Mouse (Mus musculus) MEL (cell line): Measurements from ENCODE around the gene Trmt112. TPM values are rescaled to one million over a fixed set of nuclear protein-coding genes. Genes with fewer than 3 reads are reported as not detected.

Source experiments
- DNase-seq: peaks from one replicate; pipeline ENCODE4 v3.0.0; 2011; ENCODE audit warnings: low read depth, low spot score
- H3K27ac ChIP-seq: 2 replicates; pipeline ENCODE4 v1.5.1; 2012; ENCODE audit warnings: low read depth, mild to moderate bottlenecking, control low read depth, low read length, moderate library complexity; ENCODE audit not compliant: control insufficient read depth
- H3K27me3 ChIP-seq, 2 experiments: fragments of 150-350 bp in 1 of 2; sonication (generic) in 1 of 2; 2 replicates each; pipeline ENCODE4 v1.6.1; 2012; ENCODE audit warnings: low read length in 2 of 2, mild to moderate bottlenecking in 2 of 2, improper control_type of control experiment in 1 of 2, moderate library complexity in 1 of 2; ENCODE audit not compliant: insufficient read depth in 2 of 2, control insufficient read depth in 1 of 2
- H3K36me3 ChIP-seq, 2 experiments: 2 replicates each; pipeline ENCODE4 v1.6.1; 2012 to 2014; ENCODE audit warnings: low read length in 2 of 2, improper control_type of control experiment in 1 of 2, inconsistent platforms in 1 of 2, mild to moderate bottlenecking in 1 of 2; ENCODE audit not compliant: insufficient read depth in 2 of 2, control insufficient read depth in 1 of 2
- H3K4me1 ChIP-seq, 2 experiments: fragments of 150-350 bp in 1 of 2; sonication (generic) in 1 of 2; 2 replicates each; pipeline ENCODE4 v1.6.1; 2012; ENCODE audit warnings: low read length in 2 of 2, improper control_type of control experiment in 1 of 2, mild to moderate bottlenecking in 1 of 2; ENCODE audit not compliant: insufficient read depth in 2 of 2, control insufficient read depth in 1 of 2
- H3K4me3 ChIP-seq, 2 experiments: fragments of 150-350 bp in 1 of 2; sonication (generic) in 1 of 2; 2 replicates each; pipeline ENCODE4 v1.5.1; 2012; ENCODE audit warnings: low read depth in 2 of 2, low read length in 2 of 2, mild to moderate bottlenecking in 2 of 2, moderate library complexity in 2 of 2, control low read depth in 1 of 2, improper control_type of control experiment in 1 of 2; ENCODE audit not compliant: control insufficient read depth in 1 of 2, insufficient read depth in 1 of 2
- H3K79me2 ChIP-seq: 2 replicates; pipeline ENCODE4 v1.6.1; 2012; ENCODE audit warnings: mild to moderate bottlenecking, low read length, moderate library complexity; ENCODE audit not compliant: control insufficient read depth, poor library complexity, insufficient read depth
- H3K9ac ChIP-seq: 2 replicates; pipeline ENCODE4 v1.6.1; 2012; ENCODE audit warnings: low read depth, mild to moderate bottlenecking, control low read depth, low read length, moderate library complexity; ENCODE audit not compliant: control insufficient read depth, poor library complexity, severe bottlenecking
- H3K9me3 ChIP-seq: fragments of 150-350 bp; sonication (generic); replicated peaks from 2 replicates; pipeline ENCODE4 v1.6.1; 2012; ENCODE audit warnings: mild to moderate bottlenecking, low read length, improper control_type of control experiment, moderate library complexity; ENCODE audit not compliant: insufficient read depth
- BHLHE40 ChIP-seq: IDR thresholded peaks from 2 replicates; pipeline ENCODE4 v1.6.1; 2012; ENCODE audit warnings: low read depth, mild to moderate bottlenecking, inconsistent platforms, low read length, improper control_type of control experiment, borderline replicate concordance
- CHD1 ChIP-seq: IDR thresholded peaks from 2 replicates; pipeline ENCODE4 v1.6.1; 2012; ENCODE audit warnings: low read depth, mild to moderate bottlenecking, inconsistent platforms, low read length, improper control_type of control experiment
- CHD2 ChIP-seq: IDR thresholded peaks from 2 replicates; pipeline ENCODE4 v1.6.1; 2011; ENCODE audit warnings: low read length, improper control_type of control experiment
- CTCF ChIP-seq, 3 experiments: IDR thresholded peaks in 2 of 3; conservative IDR thresholded peaks in 1 of 3; 2 replicates each; pipeline ENCODE4 v1.5.1; 2011 to 2012; ENCODE audit warnings: low read length in 3 of 3, low read depth in 2 of 3, mild to moderate bottlenecking in 2 of 3, improper control_type of control experiment in 1 of 3, inconsistent platforms in 1 of 3, mixed read lengths in 1 of 3, moderate library complexity in 1 of 3; ENCODE audit not compliant: control insufficient read depth in 1 of 3, insufficient read depth in 1 of 3, poor library complexity in 1 of 3, severe bottlenecking in 1 of 3
- E2F4 ChIP-seq: IDR thresholded peaks from 2 replicates; pipeline ENCODE4 v1.6.1; 2011; ENCODE audit warnings: low read depth, low read length, improper control_type of control experiment, borderline replicate concordance
- ELF1 ChIP-seq: IDR thresholded peaks from 2 replicates; pipeline ENCODE4 v1.6.1; 2014; ENCODE audit warnings: low read depth, mild to moderate bottlenecking, inconsistent platforms, low read length, improper control_type of control experiment, moderate library complexity
- EP300 ChIP-seq, 2 experiments: IDR thresholded peaks; 2 replicates each; pipeline ENCODE4 v1.6.1; 2011; ENCODE audit warnings: improper control_type of control experiment in 2 of 2, low read length in 2 of 2, low read depth in 1 of 2, mild to moderate bottlenecking in 1 of 2
- ETS1 ChIP-seq: IDR thresholded peaks from 2 replicates; pipeline ENCODE4 v1.6.1; 2012; ENCODE audit warnings: low read depth, mild to moderate bottlenecking, inconsistent platforms, low read length, improper control_type of control experiment, moderate library complexity
- GABPA ChIP-seq: IDR thresholded peaks from 2 replicates; pipeline ENCODE4 v1.6.1; 2012; ENCODE audit warnings: low read depth, mild to moderate bottlenecking, inconsistent platforms, low read length, improper control_type of control experiment, moderate library complexity
- HCFC1 ChIP-seq: IDR thresholded peaks from 2 replicates; pipeline ENCODE4 v1.6.1; 2012; ENCODE audit warnings: low read depth, mild to moderate bottlenecking, inconsistent platforms, low read length, improper control_type of control experiment, moderate library complexity
- KAT2A ChIP-seq: conservative IDR thresholded peaks from 2 replicates; pipeline ENCODE4 v1.6.1; 2012; ENCODE audit warnings: low read depth, low read length, improper control_type of control experiment, inconsistent platforms
- MAFK ChIP-seq: IDR thresholded peaks from 2 replicates; pipeline ENCODE4 v1.6.1; 2011; ENCODE audit warnings: low read depth, mild to moderate bottlenecking, low read length, improper control_type of control experiment, borderline replicate concordance
- MAX ChIP-seq: IDR thresholded peaks from 2 replicates; pipeline ENCODE4 v1.6.1; 2011; ENCODE audit warnings: low read length, improper control_type of control experiment
- MAZ ChIP-seq: IDR thresholded peaks from 2 replicates; pipeline ENCODE4 v1.6.1; 2012; ENCODE audit warnings: low read depth, mild to moderate bottlenecking, inconsistent platforms, low read length, improper control_type of control experiment
- MEF2A ChIP-seq: IDR thresholded peaks from 2 replicates; pipeline ENCODE4 v1.6.1; 2014; ENCODE audit warnings: low read depth, mild to moderate bottlenecking, inconsistent platforms, low read length, improper control_type of control experiment; ENCODE audit not compliant: poor library complexity, insufficient replicate concordance, severe bottlenecking; ENCODE audit errors: extremely low read depth
- MXI1 ChIP-seq: IDR thresholded peaks from 2 replicates; pipeline ENCODE4 v1.6.1; 2011; ENCODE audit warnings: mild to moderate bottlenecking, low read depth, low read length, improper control_type of control experiment
- MYB ChIP-seq: IDR thresholded peaks from 2 replicates; pipeline ENCODE4 v1.6.1; 2011; ENCODE audit warnings: mild to moderate bottlenecking, low read depth, low read length, improper control_type of control experiment
- MYC ChIP-seq: IDR thresholded peaks from 2 replicates; pipeline ENCODE4 v1.6.1; 2011; ENCODE audit warnings: low read depth, mild to moderate bottlenecking, low read length, improper control_type of control experiment, moderate library complexity
- NELFE ChIP-seq: IDR thresholded peaks from 2 replicates; pipeline ENCODE4 v1.6.1; 2011; ENCODE audit warnings: low read depth, low read length, improper control_type of control experiment
- NRF1 ChIP-seq: IDR thresholded peaks from 2 replicates; pipeline ENCODE4 v1.6.1; 2014; ENCODE audit warnings: low read depth, mild to moderate bottlenecking, inconsistent platforms, low read length, improper control_type of control experiment, moderate library complexity; ENCODE audit not compliant: poor library complexity, insufficient read depth, severe bottlenecking
- POLR2A ChIP-seq, 2 experiments: IDR thresholded peaks; 2 replicates each; pipeline ENCODE4 v1.6.1; 2011 to 2012; ENCODE audit warnings: low read length in 2 of 2, mild to moderate bottlenecking in 2 of 2, control low read depth in 1 of 2, improper control_type of control experiment in 1 of 2, low read depth in 1 of 2, moderate library complexity in 1 of 2; ENCODE audit not compliant: control insufficient read depth in 1 of 2, insufficient read depth in 1 of 2, poor library complexity in 1 of 2
- POLR2AphosphoS2 ChIP-seq: IDR thresholded peaks from 2 replicates; pipeline ENCODE4 v1.6.1; 2011; ENCODE audit warnings: low read length, improper control_type of control experiment
- POLR2AphosphoS5 ChIP-seq: IDR thresholded peaks from 2 replicates; pipeline ENCODE4 v1.6.1; 2012; ENCODE audit warnings: low read depth, borderline replicate concordance, mild to moderate bottlenecking, inconsistent platforms, low read length, moderate library complexity, mixed read lengths
- RAD21 ChIP-seq: IDR thresholded peaks from 2 replicates; pipeline ENCODE4 v1.6.1; 2011; ENCODE audit warnings: mild to moderate bottlenecking, low read depth, low read length, improper control_type of control experiment
- RCOR1 ChIP-seq: IDR thresholded peaks from 2 replicates; pipeline ENCODE4 v1.6.1; 2012; ENCODE audit warnings: low read depth, mild to moderate bottlenecking, inconsistent platforms, low read length, improper control_type of control experiment
- SIN3A ChIP-seq: IDR thresholded peaks from 2 replicates; pipeline ENCODE4 v1.6.1; 2012; ENCODE audit warnings: low read length, improper control_type of control experiment, inconsistent platforms
- SMC3 ChIP-seq: IDR thresholded peaks from 2 replicates; pipeline ENCODE4 v1.6.1; 2011; ENCODE audit warnings: low read depth, low read length, improper control_type of control experiment
- TAL1 ChIP-seq: IDR thresholded peaks from 2 replicates; pipeline ENCODE4 v1.6.1; 2012; ENCODE audit warnings: mild to moderate bottlenecking, inconsistent platforms, low read length, moderate library complexity, mixed read lengths
- TBP ChIP-seq: IDR thresholded peaks from 2 replicates; pipeline ENCODE4 v1.8.0; 2011; ENCODE audit warnings: low read depth, low read length, improper control_type of control experiment
- TCF12 ChIP-seq: IDR thresholded peaks from 2 replicates; pipeline ENCODE4 v1.6.1; 2014; ENCODE audit warnings: low read depth, mild to moderate bottlenecking, inconsistent platforms, low read length, improper control_type of control experiment, moderate library complexity
- USF1 ChIP-seq: IDR thresholded peaks from 2 replicates; pipeline ENCODE4 v1.6.1; 2014; ENCODE audit warnings: low read depth, mild to moderate bottlenecking, inconsistent platforms, low read length, improper control_type of control experiment, moderate library complexity
- ZKSCAN1 ChIP-seq: IDR thresholded peaks from 2 replicates; pipeline ENCODE4 v1.6.1; 2012; ENCODE audit warnings: low read depth, mild to moderate bottlenecking, inconsistent platforms, low read length, improper control_type of control experiment, moderate library complexity
- ZMIZ1 ChIP-seq: IDR thresholded peaks from 2 replicates; pipeline ENCODE4 v1.6.1; 2012; ENCODE audit warnings: low read depth, mild to moderate bottlenecking, inconsistent platforms, low read length, improper control_type of control experiment, moderate library complexity
- polyA plus RNA-seq, 2 experiments: library from polyadenylated mRNA; stranded (reverse) in 1 of 2; unstranded in 1 of 2; fragments of >175 nt in 1 of 2; fragments of >200 nt in 1 of 2; gene quantifications; 2 replicates each; pipeline versions ENCODE4 v1.2.1 to v1.2.4; 2012; ENCODE audit warnings: low replicate concordance in 2 of 2, low read depth in 1 of 2; ENCODE audit not compliant: insufficient read length in 2 of 2, insufficient read depth in 1 of 2, missing spikeins in 1 of 2
- total RNA-seq: library from RNA; depleted of rRNA; stranded (reverse); fragments of 300-350 nt; gene quantifications from 2 replicates; pipeline ENCODE4 v1.2.3, GENCODE M21; 2012; rRNA removed

The Trmt112 gene
- 285 and 294 TPM in 2 replicates for total RNA-seq
- 100 to 1,000 TPM in 1 of 2 experiments, not detected in 1; 319 TPM for polyA plus RNA-seq

- peaks cover 30% of the 10 kb centered on the region for H3K79me2 ChIP-seq
- H3K4me1 ChIP-seq: peaks cover 0 to 8% of the 10 kb centered on the region in 2 experiments; a peak in 2 of 4 replicates
- peaks cover 3 to 10% of the 10 kb centered on the region in 2 experiments for H3K36me3 ChIP-seq
- TF ChIP-seq MAX (peak; percentile 88), TAL1 (no peak), CHD1 (no peak), KAT2A (peak; percentile 77), ELF1 (peak; percentile 90), E2F4 (peak; percentile 50; the same call in 1 of the 2 replicates), HCFC1 (peak; percentile 87), TCF12 (peak; percentile 62), NELFE (peak; percentile 83), USF1 (peak; percentile 65), BHLHE40 (peak; percentile 63; the same call in 1 of the 2 replicates), TBP (peak; percentile 70), POLR2AphosphoS5 (peak; percentile 68; the same call in 1 of the 2 replicates), EP300 (IDR thresholded peaks at IDR 0.05; ENCODE audit: low read depth in 1 of 2, low read length in 2 of 2) (peak in 1 of 2 experiments; percentile 67; a peak in 2 of 4 replicates), CHD2 (peak; percentile 68), RAD21 (no peak), MEF2A (no peak), MXI1 (peak; percentile 95), ETS1 (peak; percentile 52), SIN3A (peak; percentile 89), MAFK (no peak), CTCF (IDR thresholded peaks at IDR 0.05 in 2 of 3, conservative IDR thresholded peaks at IDR 0.05 in 1 of 3; ENCODE audit: control insufficient read depth in 1 of 3, insufficient read depth in 1 of 3, low read depth in 2 of 3, low read length in 3 of 3, poor library complexity in 1 of 3, severe bottlenecking in 1 of 3) (no peak), NRF1 (no peak), ZKSCAN1 (no peak), ZMIZ1 (peak; percentile 16), MAZ (peak; percentile 33; the same call in 1 of the 2 replicates), MYB (peak; percentile 83), RCOR1 (peak; percentile 46; the same call in 1 of the 2 replicates), SMC3 (0 out of 2 replicates have a peak, but pooled peaks have one; percentile 13), POLR2A (IDR thresholded peaks at IDR 0.05; ENCODE audit: control insufficient read depth in 1 of 2, insufficient read depth in 1 of 2, low read depth in 1 of 2, low read length in 2 of 2, poor library complexity in 1 of 2) (peak; percentile 90 to 94), MYC (peak; percentile 94), GABPA (no peak), POLR2AphosphoS2 (peak; percentile 84; the same call in 1 of the 2 replicates)
- peak within 1 kb of the TSS; percentile 65 to 88 for H3K4me3 ChIP-seq
- H3K9ac ChIP-seq: peak within 1 kb of the TSS; percentile 92
- peak within 1 kb of the TSS; percentile 99 for H3K27ac ChIP-seq
- DNase-seq: peak; percentile 98
- no peaks in the 10 kb centered on the region for H3K27me3 ChIP-seq
- H3K9me3 ChIP-seq: no peaks in the 10 kb centered on the region
Measured at GRCm38 (mm10) chr19:6909507-6910289, at the start of gene Trmt112, which contains the start of gene Prdx5. Gene Trmt112, plus strand, starts transcription at chr19:6909698. Gene Prdx5, minus strand, starts transcription at chr19:6910106.
